Mouse (Mus musculus): Measurements from ENCODE around the gene Olfr283. TPM values are rescaled to one million over a fixed set of nuclear protein-coding genes. Genes with fewer than 3 reads are reported as not detected.
"Not testable (repeated sequence)": the region's sequence is repeated elsewhere in the genome, so short reads cannot be mapped to it uniquely, and the experiment has no call there.

The Olfr283 gene
- polyA plus RNA-seq (2014; fragmentation: Nextera tagmentation; extraction: Ambion mirVana) = not detected in 2 replicates

DNA sequence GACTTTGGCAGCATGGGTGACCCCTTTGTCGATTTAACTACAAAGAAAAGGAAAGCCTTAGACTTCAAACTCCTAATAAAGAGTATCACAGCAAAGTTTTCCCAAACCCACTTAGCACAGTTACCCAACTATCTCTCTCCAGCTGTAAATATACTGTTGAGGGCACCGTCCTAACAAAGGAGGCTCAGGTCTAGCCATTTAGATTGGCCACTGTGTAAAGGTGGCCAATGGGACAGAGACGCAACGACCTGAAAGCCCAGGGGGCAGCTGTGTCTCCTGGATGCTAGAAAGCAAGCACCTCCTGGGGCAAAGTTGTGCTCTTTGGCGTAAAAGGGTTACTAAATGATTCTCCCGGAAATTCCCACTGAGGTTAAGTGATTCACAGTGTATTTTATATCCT lies at the start of gene Olfr283:
Olfr283 (minus strand) TSS at position 101 of the 400 bp plus-strand sequence.
- Histone ChIP-seq H3K4me3 (ENCODE audit: low read depth, low read length) (no peak within 1 kb of the TSS), H3K4me2 (ENCODE audit: low read length) (no peak within 1 kb of the TSS), H3K27me3 (replicated peaks; ENCODE audit: control insufficient read depth, insufficient read depth, low read length) (no peaks in the 10 kb centered on the region), H3K9ac (ENCODE audit: low read length) (no peak within 1 kb of the TSS), H3K36me3 (ENCODE audit: control insufficient read depth, insufficient read depth, low read length) (no peaks in the 10 kb centered on the region), H3K4me1 (ENCODE audit: control insufficient read depth, insufficient read depth, low read length) (no peaks in the 10 kb centered on the region), H3K9me3 (replicated peaks; ENCODE audit: control insufficient read depth, low read length) (no peaks in the 10 kb centered on the region), H3K27ac (ENCODE audit: low read depth, low read length) (no peak within 1 kb of the TSS)
- DNase-seq (ENCODE audit: low spot score) = no peak
- 90% methylated on average over 6 of the region's 6 CpGs for WGBS
- ATAC-seq = no peak

DNA sequence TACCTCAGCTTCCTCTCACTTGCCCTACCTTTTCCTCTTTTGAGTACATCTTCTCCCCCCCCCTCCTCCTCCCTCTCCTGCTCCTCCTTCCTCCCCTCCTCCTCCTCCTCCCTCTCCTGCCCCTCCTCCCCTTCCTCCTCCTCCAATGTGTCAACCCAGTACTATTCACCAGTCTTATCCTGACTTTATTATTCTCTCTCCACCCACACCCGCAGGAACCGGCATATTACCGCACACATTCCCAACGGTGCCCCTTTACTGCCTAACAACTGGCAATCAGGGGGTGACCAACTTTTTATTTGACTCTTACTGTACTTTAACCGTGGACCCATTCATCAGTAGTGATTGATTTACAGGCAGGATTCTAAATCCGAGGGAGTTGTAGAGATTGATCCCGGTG lies 44.4 kb upstream of the Olfr283 start:
- no peaks in the 10 kb centered on the region for H3K27me3 ChIP-seq (replicated peaks; ENCODE audit: control insufficient read depth, insufficient read depth, low read length)
- DNase-seq (ENCODE audit: low spot score) (no peak), ATAC-seq (no peak)
- no peak overlapping the region for H3K9ac ChIP-seq (ENCODE audit: low read length)
- H3K4me1 ChIP-seq (ENCODE audit: control insufficient read depth, insufficient read depth, low read length) = no peaks in the 10 kb centered on the region
- H3K27ac ChIP-seq (ENCODE audit: low read depth, low read length) = no peak overlapping the region
- H3K36me3 ChIP-seq (ENCODE audit: control insufficient read depth, insufficient read depth, low read length) = no peaks in the 10 kb centered on the region
- WGBS = 87% methylated on average over 7 of the region's 7 CpGs
- H3K4me2 ChIP-seq (ENCODE audit: low read length) = no peak overlapping the region
- H3K9me3 ChIP-seq (replicated peaks; ENCODE audit: control insufficient read depth, low read length) = no peaks in the 10 kb centered on the region
- H3K4me3 ChIP-seq (ENCODE audit: low read depth, low read length) = no peak overlapping the region

- Histone ChIP-seq H3K4me2 (ENCODE audit: low read length) (no peak overlapping the region), H3K9me3 (replicated peaks; ENCODE audit: control insufficient read depth, low read length) (no peaks in the 10 kb centered on the region), H3K4me3 (ENCODE audit: low read depth, low read length) (no peak overlapping the region), H3K27ac (ENCODE audit: low read depth, low read length) (no peak overlapping the region), H3K36me3 (ENCODE audit: control insufficient read depth, insufficient read depth, low read length) (no peaks in the 10 kb centered on the region), H3K9ac (ENCODE audit: low read length) (no peak overlapping the region), H3K4me1 (ENCODE audit: control insufficient read depth, insufficient read depth, low read length) (no peaks in the 10 kb centered on the region), H3K27me3 (replicated peaks; ENCODE audit: control insufficient read depth, insufficient read depth, low read length) (no peaks in the 10 kb centered on the region)
- ATAC-seq = no peak
- 84% methylated on average over 6 of the region's 6 CpGs for WGBS
- DNase-seq (ENCODE audit: low spot score) = no peak
These were observed 44.0 kb upstream of the Olfr283 start for GRCm38 (mm10) chr15:98424753-98425152.

- no peak overlapping the region for H3K4me2 ChIP-seq (ENCODE audit: low read length)
- H3K27ac ChIP-seq (ENCODE audit: low read depth, low read length) = no peak overlapping the region
- DNase-seq (ENCODE audit: low spot score) = no peak
- H3K27me3 ChIP-seq (replicated peaks; ENCODE audit: control insufficient read depth, insufficient read depth, low read length) = no peaks in the 10 kb centered on the region
- no peaks in the 10 kb centered on the region for H3K4me1 ChIP-seq (ENCODE audit: control insufficient read depth, insufficient read depth, low read length)
- H3K36me3 ChIP-seq (ENCODE audit: control insufficient read depth, insufficient read depth, low read length) = no peaks in the 10 kb centered on the region
- H3K4me3 ChIP-seq (ENCODE audit: low read depth, low read length) = no peak overlapping the region
- H3K9ac ChIP-seq (ENCODE audit: low read length) = no peak overlapping the region
- 77% methylated on average over 14 of the region's 14 CpGs for WGBS
- no peaks in the 10 kb centered on the region for H3K9me3 ChIP-seq (replicated peaks; ENCODE audit: control insufficient read depth, low read length)
- ATAC-seq = no peak
These were observed 43.6 kb upstream of the Olfr283 start for GRCm38 (mm10) chr15:98424326-98424725.

- Histone ChIP-seq H3K9ac (ENCODE audit: low read length) (no peak overlapping the region), H3K27ac (ENCODE audit: low read depth, low read length) (no peak overlapping the region), H3K9me3 (replicated peaks; ENCODE audit: control insufficient read depth, low read length) (no peaks in the 10 kb centered on the region), H3K36me3 (ENCODE audit: control insufficient read depth, insufficient read depth, low read length) (no peaks in the 10 kb centered on the region), H3K4me1 (ENCODE audit: control insufficient read depth, insufficient read depth, low read length) (no peaks in the 10 kb centered on the region), H3K4me2 (ENCODE audit: low read length) (no peak overlapping the region), H3K4me3 (ENCODE audit: low read depth, low read length) (no peak overlapping the region), H3K27me3 (replicated peaks; ENCODE audit: control insufficient read depth, insufficient read depth, low read length) (no peaks in the 10 kb centered on the region)
- ATAC-seq (no peak), DNase-seq (ENCODE audit: low spot score) (no peak)
- 77% methylated on average over 4 of the region's 4 CpGs for WGBS
These were observed 40.2 kb upstream of the Olfr283 start for GRCm38 (mm10) chr15:98420897-98421296.

DNA sequence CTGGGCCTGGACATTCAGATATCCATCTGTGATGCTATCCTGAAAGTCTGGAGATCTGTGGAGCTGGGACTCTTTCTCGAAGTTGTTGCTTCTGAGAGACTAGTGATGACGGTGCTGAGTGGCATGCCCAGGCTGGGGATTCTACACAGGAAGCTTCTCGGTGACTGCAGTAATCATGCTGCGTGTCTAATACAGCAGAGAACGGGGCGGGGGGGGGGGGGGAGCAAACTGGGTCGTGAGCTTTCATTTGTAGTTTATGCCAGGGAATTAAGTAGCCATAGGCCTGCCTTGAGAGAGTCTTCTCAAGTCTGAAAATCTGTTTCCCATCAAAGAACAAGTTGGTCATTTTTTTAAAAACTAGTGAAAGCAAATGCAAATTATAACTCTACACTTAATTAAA lies 37.4 kb upstream of the Olfr283 start:
- ATAC-seq = no peak
- H3K4me2 ChIP-seq (ENCODE audit: low read length) = no peak overlapping the region
- no peaks in the 10 kb centered on the region for H3K36me3 ChIP-seq (ENCODE audit: control insufficient read depth, insufficient read depth, low read length)
- no peaks in the 10 kb centered on the region for H3K4me1 ChIP-seq (ENCODE audit: control insufficient read depth, insufficient read depth, low read length)
- H3K9ac ChIP-seq (ENCODE audit: low read length) = no peak overlapping the region
- WGBS = 69% methylated on average over 6 of the region's 7 CpGs
- DNase-seq (ENCODE audit: low spot score) = no peak
- H3K27me3 ChIP-seq (replicated peaks; ENCODE audit: control insufficient read depth, insufficient read depth, low read length) = no peaks in the 10 kb centered on the region
- no peak overlapping the region for H3K27ac ChIP-seq (ENCODE audit: low read depth, low read length)
- no peak overlapping the region for H3K4me3 ChIP-seq (ENCODE audit: low read depth, low read length)
- no peaks in the 10 kb centered on the region for H3K9me3 ChIP-seq (replicated peaks; ENCODE audit: control insufficient read depth, low read length)

- not testable (repeated sequence) for H3K27ac ChIP-seq (ENCODE audit: low read depth, low read length)
These were observed 36.5 kb upstream of the Olfr283 start for GRCm38 (mm10) chr15:98417285-98417684.

GRCm38 (mm10) chr15:98416802-98417201 lies 36.1 kb upstream of the Olfr283 start:
- H3K27me3 ChIP-seq (replicated peaks; ENCODE audit: control insufficient read depth, insufficient read depth, low read length); DNase-seq (ENCODE audit: low spot score); ATAC-seq: not testable (repeated sequence)

More at GRCm38 (mm10) chr15:98417285-98417684, 36.5 kb upstream of the Olfr283 start:
- H3K27me3 ChIP-seq (replicated peaks; ENCODE audit: control insufficient read depth, insufficient read depth, low read length); ATAC-seq; H3K9ac ChIP-seq (ENCODE audit: low read length); H3K4me2 ChIP-seq (ENCODE audit: low read length); H3K4me3 ChIP-seq (ENCODE audit: low read depth, low read length); H3K36me3 ChIP-seq (ENCODE audit: control insufficient read depth, insufficient read depth, low read length); H3K9me3 ChIP-seq (replicated peaks; ENCODE audit: control insufficient read depth, low read length); H3K4me1 ChIP-seq (ENCODE audit: control insufficient read depth, insufficient read depth, low read length): not testable (repeated sequence)
- WGBS = no CpG with 5 or more reads among the region's 3 CpGs
- DNase-seq (ENCODE audit: low spot score) = peak; percentile 16

GRCm38 (mm10) chr15:98415996-98416395 lies 35.2 kb upstream of the Olfr283 start:
- no peak overlapping the region for H3K9ac ChIP-seq (ENCODE audit: low read length)
- H3K27me3 ChIP-seq (replicated peaks; ENCODE audit: control insufficient read depth, insufficient read depth, low read length) = no peaks in the 10 kb centered on the region
- H3K4me3 ChIP-seq (ENCODE audit: low read depth, low read length) = no peak overlapping the region
- DNase-seq (ENCODE audit: low spot score) = no peak
- ATAC-seq = no peak
- H3K36me3 ChIP-seq (ENCODE audit: control insufficient read depth, insufficient read depth, low read length) = no peaks in the 10 kb centered on the region
- H3K9me3 ChIP-seq (replicated peaks; ENCODE audit: control insufficient read depth, low read length) = no peaks in the 10 kb centered on the region
- no peak overlapping the region for H3K4me2 ChIP-seq (ENCODE audit: low read length)
- 67% methylated on average over 4 of the region's 4 CpGs for WGBS
- H3K27ac ChIP-seq (ENCODE audit: low read depth, low read length) = no peak overlapping the region
- H3K4me1 ChIP-seq (ENCODE audit: control insufficient read depth, insufficient read depth, low read length) = no peaks in the 10 kb centered on the region

More at GRCm38 (mm10) chr15:98416802-98417201, 36.1 kb upstream of the Olfr283 start:
- not testable (repeated sequence) for H3K4me3 ChIP-seq (ENCODE audit: low read depth, low read length); H3K9ac ChIP-seq (ENCODE audit: low read length); H3K36me3 ChIP-seq (ENCODE audit: control insufficient read depth, insufficient read depth, low read length); H3K27ac ChIP-seq (ENCODE audit: low read depth, low read length); H3K4me2 ChIP-seq (ENCODE audit: low read length); H3K4me1 ChIP-seq (ENCODE audit: control insufficient read depth, insufficient read depth, low read length); H3K9me3 ChIP-seq (replicated peaks; ENCODE audit: control insufficient read depth, low read length)

All from forebrain, embryonic 14.5 days (tissue).